Mouse (Mus musculus) left cerebral cortex, postnatal 25 days (tissue): ENCODE measurements around the gene Dgcr2. TPM values are rescaled to one million over a fixed set of nuclear protein-coding genes. Genes with fewer than 3 reads are reported as not detected.
A peak's percentile ranks its signal among the peaks of the same experiment; 100 is the strongest.

Experiments used
- DNase-seq, 2 experiments: peaks; one replicate each; pipeline ENCODE4 v3.0.0; 2022; ENCODE audit warnings: low spot score in 2 of 2, mixed read lengths in 1 of 2
- intact Hi-C: fragments of 180-260 bp; cut with DNase I; formaldehyde crosslinking; loops from one replicate; pipeline ENCODE4 v1.15.1; 2025
- total RNA-seq, 2 experiments: library from RNA; stranded (reverse); gene quantifications; 2 replicates each; pipeline ENCODE4 v1.2.3; 2021

Dgcr2 gene
- total RNA-seq, 2 experiments from 2014 or later = 98.0 to 102 TPM

DNA sequence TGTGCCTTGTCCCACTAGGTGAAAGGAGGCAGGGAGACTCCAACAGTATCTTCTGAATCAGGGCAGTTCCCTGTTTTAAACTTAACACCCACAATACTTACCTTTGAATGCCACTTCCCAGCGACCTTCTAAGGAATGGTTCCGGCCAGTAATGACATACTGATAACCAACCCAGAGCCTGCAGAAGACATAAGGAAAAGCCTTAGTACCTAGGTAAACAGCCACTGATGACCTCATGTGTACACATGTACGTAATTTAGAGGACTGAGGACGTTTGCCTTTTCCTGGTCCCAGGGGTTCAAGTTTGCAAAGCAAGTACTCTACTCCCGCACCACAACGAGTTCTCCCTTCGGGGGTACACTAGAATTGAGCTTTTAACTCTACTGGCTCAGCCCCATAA lies 41.2 kb downstream of the Dgcr2 start:
- DNase-seq = no peak
- intact Hi-C loops = no loop called here

DNA sequence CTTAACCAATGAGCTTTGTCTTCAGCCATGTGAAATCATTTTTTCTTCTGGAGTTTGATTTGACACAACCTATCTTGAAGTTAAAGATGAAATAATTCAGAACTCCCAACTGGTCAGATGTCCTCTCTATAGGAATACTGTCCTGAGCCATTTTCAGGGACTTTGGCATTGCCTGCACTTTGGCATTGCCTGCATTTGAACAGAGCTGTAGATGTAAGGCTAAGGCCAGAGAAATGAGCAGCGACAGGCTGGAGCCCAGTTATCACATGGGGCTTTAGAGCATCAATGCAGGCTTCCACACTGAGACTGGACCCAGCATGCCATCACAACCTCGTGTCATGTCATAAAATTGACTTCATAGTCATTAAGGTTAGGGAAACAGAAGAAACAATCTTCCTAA lies 45.1 kb downstream of the Dgcr2 start:
- DNase-seq = no peak
- intact Hi-C loops = no loop called here

DNA sequence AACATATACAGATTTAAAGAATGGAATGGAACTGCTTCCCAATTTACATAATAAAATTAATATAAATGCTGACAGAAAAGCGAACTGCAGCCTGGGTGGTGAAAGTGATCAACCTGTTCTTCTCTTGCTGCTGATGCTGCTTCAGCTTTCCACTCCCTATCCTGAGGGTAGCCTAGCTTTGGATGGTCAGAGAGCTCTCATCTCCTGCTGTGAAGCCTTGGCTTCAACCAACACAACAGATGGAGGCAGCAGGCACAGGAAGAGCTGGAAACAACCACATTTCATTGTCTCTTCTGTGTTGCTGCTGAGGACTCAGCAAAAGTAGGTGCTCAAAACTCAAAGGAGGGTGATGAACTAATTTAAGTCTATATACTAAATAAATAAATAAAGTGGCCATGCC lies 46.5 kb downstream of the Dgcr2 start:
- intact Hi-C loops = no loop called here
- peak in 1 of 2 experiments; percentile 49 for DNase-seq

DNA sequence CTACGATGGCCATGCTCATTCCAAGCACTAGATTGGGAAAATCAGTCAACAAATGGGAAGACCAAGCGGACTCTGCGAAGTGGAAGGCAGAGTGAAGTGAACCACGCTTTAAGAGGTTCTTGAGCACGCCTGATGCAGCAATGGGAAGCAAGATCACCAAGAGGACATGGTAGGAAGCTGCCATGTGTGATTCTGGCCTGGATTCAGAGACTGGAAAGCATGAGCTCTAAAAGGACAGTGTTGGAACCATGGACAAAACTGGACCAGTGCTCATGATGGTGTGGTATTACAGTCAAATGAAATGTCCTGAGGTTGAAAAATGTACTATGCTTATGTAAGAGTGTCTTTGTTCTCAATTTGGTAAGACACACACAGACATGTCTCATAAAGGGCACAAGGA lies 47.0 kb downstream of the Dgcr2 start:
- intact Hi-C loops = no loop called here
- no peak for DNase-seq

DNA sequence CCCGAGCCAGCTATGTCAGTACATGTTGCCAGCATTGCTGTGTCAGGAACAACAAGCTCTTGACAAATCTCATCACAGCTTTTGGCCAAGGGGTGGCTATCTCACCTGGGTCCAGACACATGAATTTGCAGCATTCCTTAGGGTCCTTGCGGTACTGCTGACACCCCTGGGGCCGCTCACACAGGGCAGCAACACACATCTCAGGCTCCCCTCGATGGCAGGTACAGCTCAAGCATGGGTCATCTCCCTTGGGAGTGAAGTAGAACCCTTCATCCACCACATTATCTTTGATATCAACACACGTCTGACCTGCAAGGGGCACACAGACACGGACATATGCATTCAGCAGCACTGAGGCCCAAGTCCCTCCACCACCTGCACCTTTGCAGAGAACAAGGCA lies 48.9 kb downstream of the Dgcr2 start:
- DNase-seq = no peak
- intact Hi-C loops = no loop called here

DNA sequence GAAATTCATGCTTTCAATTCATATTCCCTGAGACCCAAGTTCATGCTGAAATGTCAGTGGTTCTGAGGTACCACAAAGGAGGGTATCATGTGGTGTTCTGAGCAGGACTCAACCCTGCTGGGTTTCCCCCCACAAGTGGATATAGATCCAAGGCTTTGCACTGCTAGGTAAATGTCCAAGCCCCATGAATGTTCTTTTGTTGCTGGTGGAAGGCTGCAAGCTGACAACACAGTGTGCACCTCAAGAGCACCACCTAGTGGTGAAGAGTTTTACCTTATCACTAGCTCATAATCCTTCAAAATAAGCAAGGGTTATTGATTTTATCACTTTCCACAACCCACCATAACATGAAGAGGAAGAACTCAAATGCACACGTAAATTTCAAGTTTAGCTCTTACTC lies 49.4 kb downstream of the Dgcr2 start:
- peak; percentile 68 to 70 for DNase-seq
- intact Hi-C loops = no loop called here

DNA sequence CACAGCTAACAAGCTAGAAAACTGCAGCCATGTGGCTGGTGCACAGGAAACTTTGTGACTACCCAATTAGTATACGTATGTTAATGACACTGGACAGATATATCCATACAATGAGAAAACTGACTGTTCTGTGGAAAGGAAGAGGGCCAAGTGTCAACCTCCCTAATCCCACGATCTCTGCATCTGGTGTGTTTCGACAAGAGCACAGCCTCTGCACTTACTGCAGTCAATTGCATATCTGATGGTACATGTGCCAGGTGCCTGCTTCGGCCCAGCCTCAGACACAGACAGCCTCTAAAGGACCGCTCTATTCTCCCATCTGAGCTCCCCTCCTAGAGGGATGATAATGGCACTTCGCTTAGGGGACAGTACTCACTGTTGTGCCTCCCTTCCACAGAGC lies 49.9 kb downstream of the Dgcr2 start:
- no peak for DNase-seq
- intact Hi-C loops = no loop called here

DNA sequence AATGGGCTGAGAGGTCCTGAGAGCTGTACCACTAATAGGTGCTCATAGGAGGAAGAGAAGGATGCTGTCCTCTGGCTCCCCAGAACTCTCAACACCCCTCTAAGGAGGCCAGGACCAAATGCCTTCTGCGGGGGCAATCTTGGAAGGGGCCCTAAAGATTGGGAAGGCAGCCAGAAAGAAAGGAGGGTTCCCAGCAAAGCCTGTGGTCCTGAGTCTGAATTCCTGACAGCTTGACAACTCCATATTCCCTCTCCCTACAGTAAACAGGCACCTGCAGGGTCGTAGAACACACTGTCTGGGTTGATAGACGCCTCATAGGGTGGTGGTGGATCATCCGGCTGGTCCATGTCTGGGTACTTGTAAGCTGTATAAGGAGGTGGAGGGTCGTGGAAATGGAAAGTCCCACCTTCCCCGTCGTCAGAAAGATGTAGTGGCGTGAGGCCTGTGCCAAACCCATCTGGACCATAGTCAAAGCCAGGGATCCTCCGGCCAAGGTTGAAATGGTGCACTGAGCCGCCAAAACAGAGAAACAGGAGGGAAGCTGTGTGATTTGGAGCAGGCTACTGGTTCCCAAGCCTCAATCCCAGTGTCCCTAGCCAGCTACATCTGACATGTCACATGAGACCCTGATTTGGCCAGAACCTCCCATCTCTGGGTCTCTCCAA lies 54.5 kb downstream of the Dgcr2 start:
- intact Hi-C loops = no loop called here

DNA sequence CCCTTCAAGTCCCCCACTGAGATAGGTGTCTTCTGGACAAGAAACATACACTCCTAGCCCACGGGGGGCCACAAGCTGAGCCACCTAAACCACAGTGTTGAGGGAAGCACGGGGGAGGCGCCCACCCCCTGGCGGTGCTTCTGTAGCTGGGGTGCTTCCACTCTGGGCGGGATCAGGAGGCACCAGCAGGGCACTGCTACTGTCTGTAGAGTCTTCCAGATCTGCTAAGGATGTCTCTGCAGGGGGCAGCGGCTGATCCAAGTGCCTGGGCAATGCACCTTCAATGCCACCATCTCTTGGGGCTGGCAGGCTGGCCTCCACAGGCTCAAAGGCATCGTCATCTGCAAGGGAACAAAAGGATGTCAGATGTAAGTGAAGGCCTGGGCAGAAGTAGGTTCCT lies 55.9 kb downstream of the Dgcr2 start:
- intact Hi-C loops = no loop called here
- DNase-seq = no peak

More for the DNA sequence above, 54.5 kb downstream of the Dgcr2 start:
- DNase-seq = no peak

DNA sequence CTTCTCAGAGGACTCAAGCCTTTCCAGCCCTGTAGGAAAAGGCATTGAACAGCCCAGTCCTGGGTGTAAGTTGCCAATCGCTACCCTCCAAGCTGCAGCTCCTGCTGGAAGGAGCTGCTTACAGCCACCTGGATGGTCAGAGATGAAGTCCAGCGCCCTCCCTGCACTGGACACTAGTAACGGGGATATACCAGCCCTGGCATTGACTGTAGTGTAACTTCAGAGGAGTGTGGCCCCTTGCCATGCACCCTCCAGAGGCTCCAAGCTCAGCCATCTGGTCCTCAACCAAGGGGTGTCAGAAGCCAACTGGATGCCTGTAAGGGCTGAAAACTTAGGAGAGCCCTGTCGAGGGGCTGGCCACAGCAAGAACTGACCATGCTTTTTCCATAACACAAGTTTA lies 58.4 kb downstream of the Dgcr2 start:
- no peak for DNase-seq
- intact Hi-C loops = no loop called here

DNA sequence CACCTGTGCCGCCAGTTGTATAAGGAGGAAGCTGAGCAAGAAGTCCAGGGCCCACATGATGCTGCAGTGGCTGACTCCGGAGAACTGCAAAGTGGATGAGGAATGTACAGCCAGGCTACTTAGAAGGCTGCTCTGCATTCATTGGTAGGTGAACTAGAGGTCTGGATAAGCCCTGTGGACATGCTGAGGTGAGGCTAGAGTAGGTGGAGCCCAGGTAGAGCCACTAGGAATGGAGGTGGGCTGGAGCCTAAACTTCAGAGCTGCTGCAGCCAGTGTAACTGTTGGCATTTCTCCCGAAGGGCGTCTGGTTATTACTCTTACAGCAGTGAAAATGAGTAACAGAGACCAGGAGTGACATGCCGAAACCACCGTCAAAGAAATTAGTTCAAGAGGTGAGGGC lies 60.3 kb downstream of the Dgcr2 start, which contains the start of gene Car15:
TSS of gene Car15 (minus strand) at position 314 of the 400 bp plus-strand sequence.
- intact Hi-C loops = no loop called here
- DNase-seq = no peak

DNA sequence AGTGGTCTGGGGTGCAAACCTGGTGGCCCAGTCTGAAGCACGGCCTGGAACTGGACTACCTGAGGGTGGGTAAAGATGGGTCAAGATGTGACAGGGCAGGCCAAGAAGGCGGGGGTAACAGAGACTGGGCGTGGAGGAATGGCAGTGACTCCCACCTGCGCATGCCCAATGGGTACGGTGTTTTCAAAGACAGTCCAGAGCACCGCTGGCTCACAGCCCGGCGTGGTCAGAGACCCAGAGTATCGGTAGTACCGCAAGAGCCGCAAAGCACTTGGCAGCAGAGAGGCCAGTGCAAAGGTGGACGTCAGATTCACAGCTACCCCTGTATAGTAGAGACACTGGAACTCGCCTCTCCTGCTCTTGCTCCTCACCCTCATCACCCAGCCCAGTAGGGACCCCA lies 62.9 kb downstream of the Dgcr2 start:
- no peak for DNase-seq
- intact Hi-C loops = no loop called here

DNA sequence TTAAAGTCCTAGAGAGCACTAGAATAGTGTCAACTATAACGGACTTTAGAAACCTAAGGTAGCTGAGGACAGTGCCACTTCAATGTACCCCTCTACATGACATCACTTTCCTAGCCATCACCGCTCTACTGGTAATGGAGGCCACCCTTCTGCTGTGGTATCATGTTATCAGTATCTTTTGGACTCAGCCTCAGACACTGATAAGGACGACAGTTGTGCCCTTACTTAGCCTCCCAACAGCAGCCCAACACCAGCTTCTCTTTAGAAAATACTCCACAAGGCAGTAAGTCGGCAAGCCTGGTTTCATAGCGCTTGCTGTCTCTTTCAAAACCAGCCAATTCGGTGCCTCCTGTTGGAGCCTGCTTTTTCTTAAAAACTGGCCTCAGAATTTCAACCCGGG lies 63.8 kb downstream of the Dgcr2 start:
- DNase-seq = no peak
- intact Hi-C loops = no loop called here

DNA sequence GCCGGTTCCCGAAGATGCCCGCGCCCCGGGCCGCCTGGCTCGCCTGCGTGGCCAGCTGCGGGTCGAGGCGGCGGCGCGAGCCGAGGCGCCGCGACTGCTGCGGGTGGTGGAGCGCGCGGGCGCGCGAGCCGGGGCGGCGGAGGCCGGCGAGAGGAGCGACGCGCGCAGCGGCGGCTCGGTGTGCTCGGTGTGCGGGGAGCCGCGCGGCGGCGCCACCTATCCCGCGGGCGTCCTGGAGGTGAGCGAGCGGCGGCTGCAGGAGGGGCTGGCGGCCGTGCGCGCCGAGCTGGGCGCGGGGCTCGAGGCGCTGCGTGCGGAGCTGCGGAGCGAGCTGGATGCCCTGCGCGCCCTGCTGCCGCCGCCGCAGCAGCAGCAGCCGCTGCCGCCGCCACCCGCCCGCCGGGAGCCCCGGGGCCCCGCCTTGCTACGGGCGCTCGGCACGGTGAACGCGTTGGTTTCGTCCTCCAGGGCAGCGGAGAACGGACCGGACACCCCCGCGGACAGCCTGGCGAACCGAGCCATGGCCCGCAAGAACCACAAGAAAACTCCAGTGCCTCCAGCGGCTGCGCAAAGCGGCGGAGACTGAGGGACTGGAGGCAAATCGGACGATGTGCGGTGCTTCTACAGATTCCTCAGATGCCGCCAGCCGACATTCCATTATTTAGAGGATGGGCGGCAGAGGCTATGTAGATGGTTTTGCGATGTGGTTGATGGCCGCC lies 64.5 kb downstream of the Dgcr2 start:
- intact Hi-C loops = no loop called here
- DNase-seq = peak; percentile 70 to 76

DNA sequence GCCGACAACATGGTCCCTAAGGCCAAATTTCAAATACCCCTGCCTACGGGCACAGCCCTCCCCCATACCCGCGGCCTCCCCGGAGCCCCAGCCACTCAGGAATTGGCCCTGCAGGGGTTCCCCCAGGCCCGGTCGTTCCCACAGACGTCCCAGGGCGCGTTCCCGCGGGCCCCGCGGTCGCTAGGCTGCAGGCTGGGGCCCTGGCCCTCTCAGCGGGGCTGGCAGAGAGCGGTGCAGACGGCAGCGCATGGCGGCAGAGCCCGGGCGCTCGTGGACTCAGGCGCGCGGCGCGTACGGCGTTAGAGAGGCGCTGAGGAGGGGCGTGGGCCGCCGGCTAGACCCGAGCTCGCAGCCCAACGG lies 65.1 kb downstream of the Dgcr2 start:
- intact Hi-C loops = no loop called here
- peak; percentile 54 to 70 for DNase-seq

DNA sequence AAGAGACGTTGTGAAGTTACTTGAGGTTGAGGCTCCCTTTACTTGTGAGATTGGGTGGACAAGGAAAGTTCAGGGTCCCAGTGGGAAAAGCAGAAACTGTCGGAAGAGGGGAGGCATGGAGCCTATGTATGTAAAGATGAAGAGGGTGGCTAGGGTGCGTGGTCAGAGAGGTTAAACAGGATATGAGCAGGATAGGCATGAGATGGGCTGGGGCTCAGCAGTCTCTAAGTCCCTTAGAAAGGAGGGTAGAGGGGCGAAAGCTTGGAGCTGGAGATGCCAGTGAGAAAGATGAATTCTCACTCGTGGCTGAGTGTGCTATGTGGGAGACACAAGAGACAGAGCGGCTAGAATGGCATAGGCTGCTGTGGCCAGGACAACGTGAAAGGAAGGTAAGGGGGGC lies 65.5 kb downstream of the Dgcr2 start, which contains the start of gene B830017H08Rik:
TSS of gene B830017H08Rik (plus strand) at position 301 of the 400 bp plus-strand sequence.
- no peak for DNase-seq
- intact Hi-C loops = no loop called here

DNA sequence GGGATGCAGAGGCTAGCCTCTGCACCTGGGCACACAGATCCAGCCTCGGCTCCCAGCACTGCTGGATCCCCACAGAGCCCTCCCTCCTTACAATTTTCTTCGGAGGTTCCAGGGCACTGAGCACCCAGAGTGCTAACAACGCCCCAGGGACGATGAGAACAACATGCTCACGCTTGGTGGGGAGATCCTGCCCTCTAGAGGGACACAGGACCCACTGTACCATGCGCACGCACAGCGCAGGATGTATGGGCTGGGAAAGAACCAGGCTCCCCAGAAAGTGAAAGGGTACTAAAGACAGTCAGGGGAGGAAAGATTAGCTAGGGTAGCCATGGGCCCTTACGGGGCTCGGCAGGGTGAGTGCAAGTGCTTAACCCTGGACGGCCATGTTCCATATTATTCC lies 66.6 kb downstream of the Dgcr2 start:
- intact Hi-C loops = no loop called here
- DNase-seq = no peak

DNA sequence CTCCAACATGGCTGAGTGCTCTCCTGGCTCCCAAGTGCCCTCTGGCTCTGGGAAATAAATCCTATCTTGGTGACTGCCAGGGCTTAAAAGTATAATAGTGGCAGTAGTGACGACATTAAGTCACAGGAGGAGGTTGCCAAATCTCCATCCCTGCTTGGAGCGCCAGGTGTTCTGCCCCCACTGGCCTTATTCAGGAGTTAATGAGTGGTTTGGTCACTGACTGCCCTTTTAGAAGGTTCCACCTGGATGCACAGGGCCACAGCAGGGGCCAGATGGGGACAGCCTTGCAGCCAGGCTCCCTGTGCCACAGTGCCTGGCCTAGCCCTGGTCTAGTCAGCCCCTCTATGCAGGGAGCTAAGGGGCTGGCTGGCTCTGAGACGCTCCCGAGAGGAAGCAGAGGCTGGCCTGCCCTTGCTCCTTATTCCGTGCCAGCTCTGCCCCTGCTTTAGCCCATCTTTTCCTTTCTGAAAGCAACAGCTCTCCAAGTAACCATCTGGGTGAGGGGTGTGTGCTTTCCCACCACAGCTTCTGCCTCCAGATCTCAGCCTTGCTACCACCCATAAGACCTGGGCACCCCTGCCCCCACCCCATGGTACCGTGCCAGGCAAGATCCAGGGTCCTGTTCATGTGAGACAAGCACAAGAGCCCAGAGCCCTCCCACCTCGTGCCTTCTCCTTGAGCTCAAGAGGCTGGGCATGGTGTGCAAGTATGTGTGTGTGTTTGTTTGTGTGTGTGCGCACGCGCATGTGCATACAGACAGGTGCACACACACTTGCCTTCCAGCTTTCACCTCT lies 67.8 kb downstream of the Dgcr2 start:
- DNase-seq = no peak
- intact Hi-C loops = no loop called here

DNA sequence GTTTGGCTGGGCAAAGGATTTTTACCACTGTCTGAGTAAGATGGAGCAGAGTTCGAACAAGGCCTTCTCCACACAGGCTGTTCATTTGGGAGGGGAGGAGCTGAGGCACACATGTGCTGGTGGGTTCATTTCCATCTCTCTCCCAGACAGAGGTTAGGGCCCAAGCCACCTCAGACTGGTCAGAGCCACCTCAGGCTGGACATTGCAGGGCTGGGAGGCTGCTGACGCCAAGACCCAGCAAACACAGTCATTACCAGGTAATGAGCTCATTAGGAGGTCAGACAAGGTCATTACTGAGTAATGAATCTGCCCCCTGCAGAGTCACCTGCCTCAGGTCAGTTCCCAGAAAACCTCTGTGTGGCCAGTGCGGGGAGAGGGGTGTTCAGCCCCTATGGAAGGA lies 69.5 kb downstream of the Dgcr2 start:
- intact Hi-C loops = no loop called here
- DNase-seq = no peak

DNA sequence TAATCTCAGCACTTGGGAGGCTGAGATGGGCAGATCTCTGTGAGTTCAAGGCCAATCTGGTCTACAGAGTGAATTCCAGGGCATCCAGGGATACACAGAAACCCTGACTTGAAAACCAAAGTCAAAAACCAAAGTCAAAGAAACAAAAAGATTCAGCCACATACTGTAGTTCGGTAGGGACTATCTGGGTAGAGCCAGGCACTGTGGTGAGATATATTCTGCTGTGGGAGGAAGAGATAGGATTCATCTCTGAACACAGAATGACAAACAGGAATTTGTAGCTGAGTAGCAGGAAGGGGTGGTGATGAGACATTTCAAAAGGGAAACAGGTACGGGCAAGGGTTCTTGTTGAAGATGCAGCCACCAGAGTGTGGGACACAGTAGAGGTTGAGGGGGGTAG lies 70.1 kb downstream of the Dgcr2 start:
- DNase-seq = no peak
- intact Hi-C loops = no loop called here

DNA sequence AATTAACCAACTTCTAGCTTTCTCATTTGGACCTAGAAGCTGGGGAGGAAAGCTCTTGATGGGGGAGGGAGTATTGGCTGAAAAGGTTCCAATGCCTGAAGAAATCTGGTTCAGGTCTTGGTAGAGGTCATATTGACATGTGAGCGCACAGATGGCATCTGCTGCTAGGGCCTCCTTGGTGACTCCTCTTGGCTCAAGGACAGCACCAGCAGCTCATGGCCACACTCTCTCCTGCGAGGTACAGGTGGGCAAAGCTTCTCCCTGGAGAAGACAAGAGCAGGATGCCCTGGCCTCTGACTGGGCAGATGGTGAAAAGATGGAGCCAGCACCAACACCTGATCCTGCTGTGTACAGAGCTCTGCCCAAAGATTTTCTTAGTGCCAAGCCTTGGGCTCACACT lies 71.9 kb downstream of the Dgcr2 start:
- DNase-seq = no peak
- intact Hi-C loops = no loop called here
